Mouse (Mus musculus) forebrain, embryonic 14.5 days (tissue): Measurements from ENCODE around the gene Elmo3. TPM values are rescaled to one million over a fixed set of nuclear protein-coding genes. Genes with fewer than 3 reads are reported as not detected.

ENCODE experiments used
- ATAC-seq: fragments of 200-750 bp; cut with Nextera tagmentation; 2 replicates; pipeline ENCODE4 v1.8.0; 2017; ENCODE audit warnings: mild to moderate bottlenecking, moderate library complexity
- DNase-seq: peaks from one replicate; pipeline ENCODE4 v3.0.0-alpha.2; 2015; ENCODE audit warnings: low spot score
- H3K27ac ChIP-seq: fragments of 300-500 bp; sonication (generic); 2 replicates; pipeline ENCODE4 v1.5.1; 2014; ENCODE audit warnings: low read depth, mild to moderate bottlenecking, control low read depth, low read length, moderate library complexity
- H3K27me3 ChIP-seq: fragments of 300-500 bp; sonication (generic); replicated peaks from 2 replicates; pipeline ENCODE4 v1.6.1; 2014; ENCODE audit warnings: low read length, control low read depth, mixed read lengths; ENCODE audit not compliant: control insufficient read depth, insufficient read depth
- H3K36me3 ChIP-seq: fragments of 300-500 bp; sonication (generic); 2 replicates; pipeline ENCODE4 v1.6.1; 2014; ENCODE audit warnings: low read length, control low read depth; ENCODE audit not compliant: control insufficient read depth, insufficient read depth
- H3K4me1 ChIP-seq: fragments of 300-500 bp; sonication (generic); 2 replicates; pipeline ENCODE4 v1.6.1; 2014; ENCODE audit warnings: antibody characterized with exemption, low read length, control low read depth; ENCODE audit not compliant: control insufficient read depth, insufficient read depth
- H3K4me2 ChIP-seq: fragments of 300-500 bp; sonication (generic); 2 replicates; pipeline ENCODE4 v1.6.1; 2014; ENCODE audit warnings: mild to moderate bottlenecking, control low read depth, low read length
- H3K4me3 ChIP-seq: fragments of 300-500 bp; sonication (generic); 2 replicates; pipeline ENCODE4 v1.5.1; 2014; ENCODE audit warnings: low read depth, low read length, control low read depth
- H3K9ac ChIP-seq: fragments of 300-500 bp; sonication (generic); 2 replicates; pipeline ENCODE4 v1.6.1; 2014; ENCODE audit warnings: mild to moderate bottlenecking, low read length, control low read depth, moderate library complexity
- H3K9me3 ChIP-seq: fragments of 300-500 bp; sonication (generic); replicated peaks from 2 replicates; pipeline ENCODE4 v1.6.1; 2016; ENCODE audit warnings: low read length, control low read depth, mixed read lengths; ENCODE audit not compliant: control insufficient read depth
- whole genome bisulfite sequencing: fragments of 180-500 bp; shearing (Covaris S2); extraction: QIAGEN DNeasy Blood & Tissue Kit; methylation state at CpG from one replicate; pipeline ENCODE4 v1.1.7; 2014; 5-methylcytosine and 5-hydroxymethylcytosine counted together
- polyA plus RNA-seq: library from polyadenylated mRNA; unstranded; fragments of >200 nt; fragmentation: Nextera tagmentation; extraction: Ambion mirVana; gene quantifications from 2 replicates; pipeline ENCODE4 v1.2.1, GENCODE M21; 2014

Gene Elmo3
- polyA plus RNA-seq, 1 experiment from 2014 or later = 0.70 TPM

DNA sequence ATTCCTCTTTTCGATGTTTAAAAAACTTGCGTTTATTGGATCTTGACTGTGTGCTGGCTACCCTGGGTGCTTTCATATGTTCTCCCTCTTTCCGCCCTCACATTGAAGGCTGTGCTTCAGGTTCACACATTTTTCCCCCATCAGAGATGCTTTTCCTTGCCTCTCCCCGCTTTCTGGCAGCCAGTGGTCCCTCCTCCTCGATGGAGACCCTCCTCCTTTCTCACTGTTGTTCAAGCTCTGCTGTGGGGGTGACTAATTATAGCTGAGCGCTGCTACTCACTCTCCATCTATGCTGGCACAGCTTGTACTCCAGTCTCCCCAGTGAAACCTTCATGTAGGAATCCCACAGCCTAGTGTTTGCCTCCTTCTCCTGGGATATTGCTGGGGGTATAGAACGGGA is 44.8 kb downstream of the Elmo3 start:
- DNase-seq = peak; percentile 64
- no peak for ATAC-seq
- peaks cover 16% of the 10 kb centered on the region for H3K4me1 ChIP-seq
- H3K4me2 ChIP-seq = peak overlapping the region; percentile 69
- WGBS = 33% methylated on average over 7 of the region's 7 CpGs
- H3K9ac ChIP-seq = peak overlapping the region; percentile 82
- H3K27ac ChIP-seq = no peak overlapping the region
- 0 out of 2 replicates have a peak, but pooled peaks cover 3% of the 10 kb centered on the region for H3K36me3 ChIP-seq
- H3K27me3 ChIP-seq = no peaks in the 10 kb centered on the region; the same call in 1 of the 2 replicates
- no peaks in the 10 kb centered on the region for H3K9me3 ChIP-seq
- H3K4me3 ChIP-seq = peak overlapping the region; percentile 65

- Histone ChIP-seq H3K27me3 (no peaks in the 10 kb centered on the region), H3K4me2 (no peak overlapping the region), H3K4me1 (peaks cover 6% of the 10 kb centered on the region; the same call in 1 of the 2 replicates), H3K27ac (no peak overlapping the region), H3K9ac (no peak overlapping the region), H3K36me3 (peaks cover 17% of the 10 kb centered on the region; the same call in 1 of the 2 replicates), H3K9me3 (no peaks in the 10 kb centered on the region), H3K4me3 (no peak overlapping the region)
- no peak for DNase-seq
- ATAC-seq = no peak
- 80% methylated on average over 8 of the region's 8 CpGs for WGBS
Observed at GRCm38 (mm10) chr8:105353583-105354135, 48.3 kb downstream of the Elmo3 start.

DNA sequence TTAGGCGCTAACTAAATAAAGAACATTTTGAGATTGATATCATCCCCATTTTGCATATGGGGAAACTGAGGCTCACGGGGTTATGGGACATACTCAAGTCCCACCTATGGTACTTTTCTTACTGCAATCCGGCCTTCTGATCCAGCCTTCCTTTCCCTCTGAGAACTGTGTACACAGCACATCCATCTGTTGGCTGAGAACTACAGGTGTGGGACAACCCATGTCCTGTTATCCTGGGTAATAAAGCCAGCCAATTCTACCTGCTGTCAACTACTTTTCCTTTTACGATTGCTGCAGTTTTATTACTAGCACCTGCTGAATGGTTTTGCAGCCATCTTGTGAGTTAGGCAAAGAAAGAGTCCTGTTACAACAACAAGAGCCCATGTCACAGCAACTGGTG is 49.1 kb downstream of the Elmo3 start:
- WGBS = 95% methylated on average over 4 of the region's 4 CpGs
- H3K36me3 ChIP-seq = peaks cover 21% of the 10 kb centered on the region; the same call in 1 of the 2 replicates
- no peak for DNase-seq
- ATAC-seq = no peak
- no peaks in the 10 kb centered on the region for H3K27me3 ChIP-seq
- no peak overlapping the region for H3K4me3 ChIP-seq
- H3K27ac ChIP-seq = no peak overlapping the region
- peaks cover 6% of the 10 kb centered on the region; the same call in 1 of the 2 replicates for H3K4me1 ChIP-seq
- H3K9me3 ChIP-seq = no peaks in the 10 kb centered on the region
- no peak overlapping the region for H3K9ac ChIP-seq
- H3K4me2 ChIP-seq = no peak overlapping the region

DNA sequence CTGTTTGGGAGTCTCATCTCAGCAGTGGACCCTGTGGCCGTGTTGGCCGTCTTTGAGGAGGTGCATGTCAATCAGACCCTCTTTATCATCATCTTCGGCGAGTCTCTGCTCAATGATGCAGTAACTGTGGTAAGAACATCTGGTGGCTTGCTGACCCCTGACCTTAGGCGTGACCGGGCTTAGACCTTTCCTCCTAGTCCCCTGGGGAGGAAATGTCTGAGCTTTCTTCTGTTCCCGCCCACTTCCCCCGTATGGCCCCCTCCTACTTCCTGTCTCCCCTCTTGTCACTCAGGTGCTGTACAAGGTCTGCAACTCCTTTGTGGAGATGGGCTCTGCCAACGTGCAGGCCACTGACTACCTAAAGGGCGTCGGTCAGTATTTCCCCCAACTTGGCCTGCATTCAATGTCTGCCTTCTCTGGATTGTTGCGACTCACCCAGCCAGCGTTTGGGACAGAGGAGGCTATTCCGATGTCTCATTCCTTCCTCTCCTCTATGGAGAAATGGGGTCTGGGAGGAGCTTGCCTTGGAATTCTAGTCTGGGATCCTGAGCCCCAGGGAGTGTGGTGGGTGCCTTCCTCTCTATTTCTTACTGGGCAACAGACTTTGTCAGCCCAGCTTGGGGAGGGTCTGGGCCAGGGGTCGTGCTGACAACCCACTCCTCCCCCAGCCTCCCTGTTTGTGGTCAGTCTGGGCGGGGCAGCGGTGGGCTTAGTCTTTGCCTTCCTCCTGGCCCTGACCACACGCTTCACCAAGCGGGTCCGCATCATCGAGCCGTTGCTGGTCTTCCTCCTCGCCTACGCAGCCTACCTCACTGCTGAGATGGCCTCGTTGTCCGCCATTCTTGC is 50.0 kb downstream of the Elmo3 start:
- no peak overlapping the region for H3K27ac ChIP-seq
- WGBS = 84% methylated on average over 26 of the region's 26 CpGs
- peaks cover under 1% of the 10 kb centered on the region; the same call in 1 of the 2 replicates for H3K4me1 ChIP-seq
- H3K4me2 ChIP-seq = no peak overlapping the region
- H3K4me3 ChIP-seq = no peak overlapping the region
- H3K36me3 ChIP-seq = peaks cover 21% of the 10 kb centered on the region; the same call in 1 of the 2 replicates
- H3K27me3 ChIP-seq = no peaks in the 10 kb centered on the region
- DNase-seq (no peak), ATAC-seq (no peak)
- no peaks in the 10 kb centered on the region for H3K9me3 ChIP-seq
- no peak overlapping the region for H3K9ac ChIP-seq

DNA sequence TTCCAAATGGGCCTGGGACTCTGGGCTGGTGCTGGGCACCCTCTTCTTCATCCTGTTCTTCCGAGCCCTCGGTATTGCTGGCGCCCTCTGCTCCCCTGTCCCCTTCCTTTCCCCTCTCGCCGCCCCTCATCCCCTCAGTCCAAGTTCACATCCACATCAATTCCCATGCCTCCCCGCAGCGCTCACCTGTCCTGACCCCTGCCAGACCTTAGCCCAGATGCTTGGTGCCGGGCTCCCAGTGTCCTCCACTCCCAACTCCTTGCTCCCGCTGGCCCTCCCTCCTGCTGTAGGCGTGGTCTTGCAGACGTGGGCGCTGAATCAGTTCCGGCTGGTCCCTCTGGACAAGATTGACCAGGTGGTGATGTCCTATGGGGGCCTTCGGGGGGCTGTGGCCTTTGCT is 51.3 kb downstream of the Elmo3 start:
- H3K36me3 ChIP-seq = peaks cover 21% of the 10 kb centered on the region; the same call in 1 of the 2 replicates
- no peaks in the 10 kb centered on the region for H3K27me3 ChIP-seq
- no peak overlapping the region for H3K4me3 ChIP-seq
- no peak overlapping the region for H3K27ac ChIP-seq
- H3K9me3 ChIP-seq = no peaks in the 10 kb centered on the region
- H3K9ac ChIP-seq = no peak overlapping the region
- no peak overlapping the region for H3K4me2 ChIP-seq
- ATAC-seq (no peak), DNase-seq (no peak)
- 88% methylated on average over 14 of the region's 14 CpGs for WGBS
- H3K4me1 ChIP-seq = no peaks in the 10 kb centered on the region

- H3K4me2 ChIP-seq = no peak overlapping the region
- ATAC-seq (no peak), DNase-seq (no peak)
- no peak overlapping the region for H3K9ac ChIP-seq
- H3K4me3 ChIP-seq = no peak overlapping the region
- no peak overlapping the region for H3K27ac ChIP-seq
- H3K27me3 ChIP-seq = no peaks in the 10 kb centered on the region
- no peaks in the 10 kb centered on the region for H3K9me3 ChIP-seq
- WGBS = 80% methylated on average over 15 of the region's 15 CpGs
- H3K4me1 ChIP-seq = no peaks in the 10 kb centered on the region
- H3K36me3 ChIP-seq = peaks cover 31% of the 10 kb centered on the region
Observed at GRCm38 (mm10) chr8:105359208-105359607, 53.8 kb downstream of the Elmo3 start.

GRCm38 (mm10) chr8:105359646-105360045 is 54.2 kb downstream of the Elmo3 start:
- DNase-seq (peak; percentile 53), ATAC-seq (no peak)
- Histone ChIP-seq H3K27me3 (no peaks in the 10 kb centered on the region), H3K4me1 (no peaks in the 10 kb centered on the region), H3K27ac (no peak overlapping the region), H3K4me3 (no peak overlapping the region), H3K9ac (no peak overlapping the region), H3K36me3 (peaks cover 35% of the 10 kb centered on the region), H3K9me3 (no peaks in the 10 kb centered on the region), H3K4me2 (no peak overlapping the region)
- 55% methylated on average over 4 of the region's 4 CpGs for WGBS
